Mouse (Mus musculus) kidney, embryonic 14.5 days (tissue): ENCODE data around the gene Gjb5. TPM values are rescaled to one million over a fixed set of nuclear protein-coding genes. Genes with fewer than 3 reads are reported as not detected.

Source experiments
- ATAC-seq: fragments of 200-750 bp; cut with Nextera tagmentation; 2 replicates; pipeline ENCODE4 v1.8.0; 2017; ENCODE audit warnings: moderate number of reproducible peaks, mild to moderate bottlenecking, moderate TSS enrichment, moderate library complexity; ENCODE audit not compliant: low FRiP score, low TSS enrichment
- H3K27ac ChIP-seq: fragments of 300-500 bp; sonication (generic); 2 replicates; pipeline ENCODE4 v1.5.1; 2014; ENCODE audit warnings: low read depth, mild to moderate bottlenecking, low read length, moderate library complexity, mixed read lengths
- H3K27me3 ChIP-seq: fragments of 300-500 bp; sonication (generic); 2 replicates; pipeline ENCODE4 v1.6.1; 2014; ENCODE audit warnings: mild to moderate bottlenecking, low read length; ENCODE audit not compliant: control insufficient read depth, insufficient read depth
- H3K36me3 ChIP-seq: fragments of 300-500 bp; sonication (generic); 2 replicates; pipeline ENCODE4 v1.6.1; 2014; ENCODE audit warnings: low read length, mixed read lengths; ENCODE audit not compliant: control insufficient read depth, insufficient read depth
- H3K4me1 ChIP-seq: fragments of 300-500 bp; sonication (generic); 2 replicates; pipeline ENCODE4 v1.6.1; 2014; ENCODE audit warnings: low read length, mixed read lengths; ENCODE audit not compliant: control insufficient read depth, insufficient read depth
- H3K4me2 ChIP-seq: fragments of 300-500 bp; sonication (generic); replicated peaks from 2 replicates; pipeline ENCODE4 v1.6.1; 2014; ENCODE audit warnings: low read depth, mild to moderate bottlenecking, low read length
- H3K4me3 ChIP-seq: fragments of 300-500 bp; sonication (generic); 2 replicates; pipeline ENCODE4 v1.5.1; 2014; ENCODE audit warnings: mild to moderate bottlenecking, low read length
- H3K9ac ChIP-seq: fragments of 300-500 bp; sonication (generic); 2 replicates; pipeline ENCODE4 v1.6.1; 2014; ENCODE audit warnings: low read depth, mild to moderate bottlenecking, low read length, moderate library complexity
- H3K9me3 ChIP-seq: fragments of 300-500 bp; sonication (generic); 2 replicates; pipeline ENCODE4 v1.6.1; 2016; ENCODE audit warnings: low read length; ENCODE audit not compliant: control insufficient read depth
- WGBS: fragments of 180-500 bp; shearing (Covaris S2); extraction: QIAGEN DNeasy Blood & Tissue Kit; methylation state at CpG from one replicate; pipeline ENCODE4 v1.1.7; 2014; 5-methylcytosine and 5-hydroxymethylcytosine counted together
- polyA plus RNA-seq: library from polyadenylated mRNA; unstranded; fragments of >200 nt; fragmentation: Nextera tagmentation; extraction: Ambion mirVana; gene quantifications from 2 replicates; pipeline ENCODE4 v1.2.1, GENCODE M21; 2014

The Gjb5 gene
- polyA plus RNA-seq, 1 experiment from 2014 or later, result 2.7 TPM

DNA sequence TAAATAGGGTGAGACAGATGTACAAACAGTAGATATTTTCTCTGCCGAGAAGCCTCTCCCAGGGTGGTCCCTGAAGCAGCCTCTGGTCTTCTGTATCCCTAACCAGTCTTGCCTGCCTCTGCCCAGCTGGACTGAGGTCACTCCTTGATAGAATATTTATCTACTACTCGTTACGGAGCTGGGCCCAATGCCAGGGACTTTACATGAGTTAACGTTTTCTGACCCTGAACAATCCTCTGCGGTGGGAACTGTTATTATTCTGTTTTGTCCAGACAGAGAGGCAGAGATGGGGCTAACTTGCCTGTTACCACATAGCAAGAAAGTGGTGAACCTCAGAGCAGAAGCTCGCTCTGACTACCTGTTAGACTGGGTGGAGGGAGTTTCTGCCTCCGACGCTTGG lies 15.5 kb upstream of the Gjb5 start:
- no peaks in the 10 kb centered on the region for H3K4me1 ChIP-seq
- WGBS, result 50% methylated on average over 8 of the region's 8 CpGs
- no peaks in the 10 kb centered on the region for H3K9me3 ChIP-seq
- no peaks in the 10 kb centered on the region for H3K36me3 ChIP-seq
- H3K9ac ChIP-seq, result no peak overlapping the region
- no peak overlapping the region for H3K27ac ChIP-seq
- no peak overlapping the region for H3K4me2 ChIP-seq
- no peak overlapping the region for H3K4me3 ChIP-seq
- no peaks in the 10 kb centered on the region for H3K27me3 ChIP-seq
- no peak for ATAC-seq

DNA sequence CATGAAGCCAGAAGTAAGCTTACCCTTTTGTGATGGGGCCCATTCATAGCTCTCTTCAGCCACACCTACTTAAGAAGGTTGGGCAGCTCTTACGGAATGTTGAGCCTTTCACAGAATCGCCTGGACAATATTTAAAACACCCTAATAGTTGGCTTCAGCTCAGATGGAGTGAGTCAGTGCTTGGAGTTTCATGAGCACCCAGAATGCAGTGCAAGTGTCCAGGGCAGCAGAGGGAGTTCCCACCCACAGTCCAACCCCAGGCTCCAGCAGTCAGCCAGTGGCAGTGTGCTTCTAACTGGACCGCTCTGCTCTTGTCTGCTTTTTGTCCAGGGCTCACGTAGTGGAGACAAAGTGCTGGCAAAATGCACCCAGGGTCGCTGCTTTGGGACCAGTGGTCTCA lies 13.6 kb upstream of the Gjb5 start:
- no peaks in the 10 kb centered on the region for H3K36me3 ChIP-seq
- no peak overlapping the region for H3K4me2 ChIP-seq
- H3K4me1 ChIP-seq, result no peaks in the 10 kb centered on the region
- H3K9me3 ChIP-seq, result no peaks in the 10 kb centered on the region
- ATAC-seq, result no peak
- no peaks in the 10 kb centered on the region for H3K27me3 ChIP-seq
- WGBS, result 72% methylated on average over 5 of the region's 5 CpGs
- H3K27ac ChIP-seq, result no peak overlapping the region
- no peak overlapping the region for H3K4me3 ChIP-seq
- no peak overlapping the region for H3K9ac ChIP-seq

DNA sequence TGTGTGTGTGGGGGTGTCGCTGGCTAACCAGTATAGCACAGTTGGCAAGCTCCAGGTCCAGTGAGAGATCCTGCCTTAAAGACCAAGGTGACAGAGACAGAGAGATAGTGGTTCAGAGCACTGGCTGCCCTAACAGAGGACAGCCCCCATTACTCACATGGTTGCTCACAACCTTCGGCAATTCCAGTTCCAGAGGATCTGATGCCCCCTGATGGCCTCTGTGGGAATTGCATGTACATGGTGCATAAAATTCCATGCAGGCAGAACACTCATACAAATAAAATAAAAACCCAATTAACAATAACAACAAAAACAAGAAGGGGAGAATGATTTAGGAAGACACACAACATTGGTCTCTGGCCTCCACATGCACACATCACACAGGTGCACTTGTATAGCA lies 12.5 kb upstream of the Gjb5 start:
- H3K4me2 ChIP-seq, result no peak overlapping the region
- H3K4me1 ChIP-seq, result no peaks in the 10 kb centered on the region
- no peak overlapping the region for H3K4me3 ChIP-seq
- WGBS, result 49% methylated on average over 2 of the region's 2 CpGs
- H3K27me3 ChIP-seq, result no peaks in the 10 kb centered on the region
- ATAC-seq, result no peak
- H3K9me3 ChIP-seq, result no peaks in the 10 kb centered on the region
- H3K9ac ChIP-seq, result no peak overlapping the region
- no peaks in the 10 kb centered on the region for H3K36me3 ChIP-seq
- no peak overlapping the region for H3K27ac ChIP-seq

DNA sequence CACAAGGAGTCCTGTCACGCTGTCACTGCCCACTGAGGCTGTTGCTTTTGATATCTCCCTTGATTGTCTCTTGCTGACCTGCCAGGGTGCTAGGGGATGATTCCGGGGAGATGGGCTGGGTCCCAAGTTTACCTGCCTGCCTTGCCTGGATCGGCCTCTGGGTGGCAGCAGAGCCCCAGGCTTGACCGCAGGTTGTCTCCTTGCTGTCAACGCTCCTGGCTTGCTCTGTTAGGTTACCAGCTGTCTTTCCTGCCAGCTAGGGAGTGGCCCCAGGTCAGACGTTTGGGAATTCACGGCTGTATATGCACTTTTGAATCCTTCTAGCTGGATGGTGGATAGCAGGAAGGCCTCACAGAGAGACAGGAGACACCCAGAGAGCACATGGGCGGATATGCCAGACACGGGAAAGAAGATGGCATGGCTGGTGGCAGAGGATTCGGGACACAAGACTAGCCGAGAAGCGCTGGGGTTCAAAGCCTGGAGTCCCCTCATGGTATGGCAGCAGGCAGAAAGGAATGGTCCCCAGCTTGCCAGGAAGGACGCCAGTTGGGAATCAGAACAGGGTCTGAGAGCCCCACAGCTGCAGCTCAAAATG lies 10.5 kb upstream of the Gjb5 start:
- WGBS, result 32% methylated on average over 13 of the region's 13 CpGs
- Histone ChIP-seq H3K4me2 (no peak overlapping the region), H3K9me3 (no peaks in the 10 kb centered on the region), H3K9ac (no peak overlapping the region), H3K4me1 (no peaks in the 10 kb centered on the region), H3K4me3 (no peak overlapping the region), H3K36me3 (no peaks in the 10 kb centered on the region), H3K27ac (no peak overlapping the region), H3K27me3 (no peaks in the 10 kb centered on the region)
- ATAC-seq, result peak; percentile 59

DNA sequence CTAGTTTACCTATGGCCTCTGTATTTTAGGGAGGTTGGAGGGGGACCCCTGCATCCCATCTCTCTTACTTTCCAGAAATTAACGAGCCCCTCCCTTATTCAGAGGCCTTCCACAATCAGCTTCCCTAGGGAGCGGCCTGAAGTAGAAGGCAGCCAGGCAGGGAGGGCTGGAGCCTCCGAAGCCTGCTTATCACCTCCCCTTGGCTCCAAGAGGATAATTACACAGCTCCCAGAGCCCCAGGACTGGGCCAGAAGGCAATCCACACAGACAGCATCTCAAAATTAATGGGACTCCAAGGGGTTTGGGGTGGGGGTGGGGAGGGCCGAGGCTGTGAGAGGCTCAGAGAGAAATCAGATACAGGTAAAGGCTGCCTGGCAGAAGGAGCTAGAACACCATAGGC lies 7.9 kb upstream of the Gjb5 start:
- Histone ChIP-seq H3K27me3 (no peaks in the 10 kb centered on the region), H3K9me3 (no peaks in the 10 kb centered on the region), H3K4me2 (no peak overlapping the region), H3K4me3 (no peak overlapping the region), H3K4me1 (no peaks in the 10 kb centered on the region), H3K36me3 (no peaks in the 10 kb centered on the region), H3K27ac (no peak overlapping the region), H3K9ac (no peak overlapping the region)
- WGBS, result 10% methylated on average over 4 of the region's 4 CpGs
- 0 out of 2 replicates have a peak, but pooled peaks have one; percentile 32 for ATAC-seq

DNA sequence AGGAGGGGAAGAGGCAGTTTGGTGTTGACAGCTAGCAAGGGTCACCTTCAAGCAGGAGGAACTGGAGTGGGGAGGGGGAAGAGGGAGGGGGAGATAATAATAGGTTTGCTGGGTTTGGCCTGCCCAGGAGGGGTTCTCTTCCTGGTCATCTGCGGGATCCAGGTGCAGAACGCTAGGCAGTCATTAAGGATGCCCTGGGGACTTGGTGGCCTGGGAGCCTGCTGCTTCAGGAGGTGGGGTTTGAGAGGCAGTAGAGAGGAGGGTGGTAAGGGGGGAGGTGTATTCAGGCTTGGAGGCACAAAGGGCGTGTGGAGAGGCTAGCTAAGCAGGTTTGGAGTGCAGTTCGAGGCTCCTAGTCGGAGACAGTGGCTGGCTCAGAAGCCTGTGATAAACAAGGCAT lies 7.5 kb upstream of the Gjb5 start:
- Histone ChIP-seq H3K27ac (no peak overlapping the region), H3K27me3 (no peaks in the 10 kb centered on the region), H3K4me3 (no peak overlapping the region), H3K36me3 (no peaks in the 10 kb centered on the region), H3K9ac (no peak overlapping the region), H3K9me3 (no peaks in the 10 kb centered on the region), H3K4me2 (no peak overlapping the region), H3K4me1 (no peaks in the 10 kb centered on the region)
- WGBS, result 24% methylated on average over 5 of the region's 5 CpGs
- 0 out of 2 replicates have a peak, but pooled peaks have one; percentile 14 for ATAC-seq

DNA sequence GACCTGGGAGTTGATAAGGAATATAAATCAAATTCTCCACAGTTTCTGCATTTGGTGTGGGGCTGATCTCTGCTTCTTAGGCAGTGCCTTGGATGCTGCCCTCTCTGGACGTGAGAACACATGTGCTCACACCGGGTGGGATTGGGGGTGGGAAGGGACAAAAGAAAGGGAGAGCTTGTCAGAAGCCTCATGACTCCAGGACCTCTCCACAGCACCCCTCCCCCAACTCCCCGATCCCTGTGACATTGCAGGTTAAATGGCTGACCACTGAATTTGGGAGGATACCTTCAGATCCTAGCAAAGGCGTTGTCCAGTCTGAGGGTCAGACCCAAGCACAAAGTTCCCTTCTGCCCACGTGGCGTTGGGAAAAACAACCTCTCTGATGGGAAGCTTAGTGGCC lies 6.5 kb upstream of the Gjb5 start:
- WGBS, result 46% methylated on average over 6 of the region's 6 CpGs
- no peaks in the 10 kb centered on the region for H3K36me3 ChIP-seq
- H3K4me1 ChIP-seq, result no peaks in the 10 kb centered on the region
- no peak overlapping the region for H3K4me3 ChIP-seq
- no peak overlapping the region for H3K9ac ChIP-seq
- no peak overlapping the region for H3K27ac ChIP-seq
- no peak overlapping the region for H3K4me2 ChIP-seq
- no peaks in the 10 kb centered on the region for H3K9me3 ChIP-seq
- no peaks in the 10 kb centered on the region for H3K27me3 ChIP-seq
- no peak for ATAC-seq

DNA sequence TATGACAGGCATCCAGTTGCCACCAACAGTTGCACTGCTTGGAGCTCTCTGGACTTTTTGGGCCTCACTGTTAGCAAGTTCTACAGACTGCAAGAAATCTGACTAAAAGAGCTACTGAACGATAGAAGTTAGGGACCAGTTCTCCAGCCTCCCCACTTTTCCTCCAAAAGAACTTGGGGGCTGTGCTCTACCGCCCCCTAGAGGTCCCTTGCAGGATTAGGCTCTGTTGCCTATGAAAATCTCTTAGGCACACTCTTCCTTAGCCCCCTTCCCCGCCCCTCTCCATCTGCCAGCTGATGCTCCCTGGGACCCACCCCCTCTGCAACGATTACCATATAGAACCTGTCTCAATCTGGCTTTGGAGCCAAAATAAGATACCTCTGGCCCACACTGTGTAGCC lies 5.3 kb upstream of the Gjb5 start:
- 69% methylated on average over 4 of the region's 4 CpGs for WGBS
- Histone ChIP-seq H3K27me3 (no peaks in the 10 kb centered on the region), H3K9ac (no peak overlapping the region), H3K4me1 (peaks cover 4% of the 10 kb centered on the region), H3K27ac (no peak overlapping the region), H3K36me3 (no peaks in the 10 kb centered on the region), H3K9me3 (no peaks in the 10 kb centered on the region), H3K4me3 (no peak overlapping the region), H3K4me2 (no peak overlapping the region)
- ATAC-seq, result no peak

DNA sequence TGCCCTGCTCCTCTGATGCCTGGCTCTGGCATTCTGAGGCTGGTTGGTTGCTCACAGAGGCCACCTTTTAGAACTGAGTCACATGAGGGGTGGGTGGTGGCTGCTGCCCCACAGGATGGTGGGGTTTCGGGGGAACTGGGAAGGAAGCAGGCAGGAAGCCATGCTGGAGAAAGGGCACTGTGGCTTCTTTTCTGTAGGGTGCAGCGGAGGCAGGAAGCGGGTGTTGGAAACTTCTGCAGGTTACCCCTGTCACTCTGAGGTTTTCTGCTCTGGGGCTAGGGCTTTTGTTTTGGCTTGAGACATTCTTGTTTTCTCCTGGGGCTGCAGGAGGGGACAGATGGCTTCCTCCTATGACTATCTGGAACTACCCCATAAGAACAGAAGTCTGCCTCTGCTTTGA lies 4.5 kb upstream of the Gjb5 start:
- Histone ChIP-seq H3K27me3 (no peaks in the 10 kb centered on the region), H3K4me2 (no peak overlapping the region), H3K9me3 (no peaks in the 10 kb centered on the region), H3K4me3 (no peak overlapping the region), H3K36me3 (no peaks in the 10 kb centered on the region), H3K27ac (no peak overlapping the region), H3K4me1 (peaks cover 11% of the 10 kb centered on the region), H3K9ac (no peak overlapping the region)
- 83% methylated on average over 3 of the region's 3 CpGs for WGBS
- no peak for ATAC-seq
